Mouse (Mus musculus): Measurements from ENCODE around the gene Ralgapa1. TPM values are rescaled to one million over a fixed set of nuclear protein-coding genes. Genes with fewer than 3 reads are reported as not detected.
A peak's percentile ranks its signal among the peaks of the same experiment; 100 is the strongest.

Ralgapa1 gene
- polyA plus RNA-seq, 1 experiment from 2014 or later = 23.1 TPM

DNA sequence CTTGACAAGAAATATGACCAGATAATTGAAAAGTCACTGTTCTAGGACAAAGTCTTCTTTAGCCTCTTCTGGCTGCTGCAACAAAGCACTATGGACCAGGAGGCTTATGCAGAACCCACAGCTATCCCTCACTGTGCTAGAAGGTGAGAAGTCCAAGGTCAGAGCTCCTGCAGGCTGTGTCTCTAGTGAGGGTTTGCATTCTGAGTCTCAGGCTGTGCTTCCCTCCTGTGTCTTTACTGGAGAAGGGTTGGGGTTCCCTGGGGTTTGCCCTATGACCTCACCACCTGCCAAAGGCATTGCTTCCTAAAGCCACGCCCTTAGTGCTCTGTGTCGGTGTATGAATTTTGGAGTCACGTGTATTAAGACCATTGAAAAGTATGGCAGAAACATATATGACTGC is 252.5 kb downstream of the Ralgapa1 start:
- no peaks in the 10 kb centered on the region for H3K9me3 ChIP-seq (ENCODE audit: control insufficient read depth, low read length)
- H3K4me2 ChIP-seq (ENCODE audit: low read length) = no peak overlapping the region
- H3K9ac ChIP-seq (ENCODE audit: low read length) = no peak overlapping the region
- H3K4me1 ChIP-seq (ENCODE audit: control insufficient read depth in 2 of 2, insufficient read depth in 2 of 2, low read length in 2 of 2) = no peaks in the 10 kb centered on the region
- no peaks in the 10 kb centered on the region for H3K27me3 ChIP-seq (ENCODE audit: control insufficient read depth, insufficient read depth, low read length)
- no peak overlapping the region for H3K4me3 ChIP-seq (ENCODE audit: control insufficient read depth in 1 of 2, insufficient read depth in 1 of 2, low read depth in 1 of 2, low read length in 2 of 2)
- no peaks in the 10 kb centered on the region for H3K36me3 ChIP-seq (ENCODE audit: control insufficient read depth, insufficient read depth, low read length)
- no peak overlapping the region for H3K27ac ChIP-seq (replicated peaks in 1 of 2; ENCODE audit: control insufficient read depth in 1 of 2, insufficient read depth in 1 of 2, low read depth in 2 of 2, low read length in 2 of 2)
- ATAC-seq (ENCODE audit: insufficient number of reproducible peaks, insufficient read depth, low FRiP score, low read depth) = no peak
- WGBS = 80% methylated on average over 3 of the region's 3 CpGs

DNA sequence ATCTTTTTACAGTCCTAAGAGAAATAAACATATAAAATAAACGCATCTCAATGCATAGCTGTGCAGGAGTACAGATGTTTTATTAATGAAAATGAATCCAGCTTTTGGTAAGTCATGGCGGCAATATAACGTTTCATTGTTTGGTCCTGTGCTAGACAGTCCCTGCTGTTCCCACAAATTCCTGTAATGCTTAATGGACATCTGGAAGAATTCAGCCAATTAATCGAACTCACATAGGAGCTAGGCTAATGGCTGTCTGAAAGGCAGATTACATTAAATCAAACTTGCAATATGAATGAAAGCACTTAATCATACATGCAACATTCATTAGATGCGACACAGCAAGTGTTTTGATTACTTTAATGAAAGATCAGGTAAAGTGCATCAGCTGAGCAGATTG is 254.1 kb downstream of the Ralgapa1 start:
- Histone ChIP-seq H3K27ac (replicated peaks in 1 of 2; ENCODE audit: control insufficient read depth in 1 of 2, insufficient read depth in 1 of 2, low read depth in 2 of 2, low read length in 2 of 2) (no peak overlapping the region), H3K4me1 (ENCODE audit: control insufficient read depth in 2 of 2, insufficient read depth in 2 of 2, low read length in 2 of 2) (no peaks in the 10 kb centered on the region), H3K4me3 (ENCODE audit: control insufficient read depth in 1 of 2, insufficient read depth in 1 of 2, low read depth in 1 of 2, low read length in 2 of 2) (no peak overlapping the region), H3K36me3 (ENCODE audit: control insufficient read depth, insufficient read depth, low read length) (no peaks in the 10 kb centered on the region), H3K9ac (ENCODE audit: low read length) (no peak overlapping the region), H3K9me3 (ENCODE audit: control insufficient read depth, low read length) (no peaks in the 10 kb centered on the region), H3K4me2 (ENCODE audit: low read length) (no peak overlapping the region), H3K27me3 (ENCODE audit: control insufficient read depth, insufficient read depth, low read length) (no peaks in the 10 kb centered on the region)
- no peak for ATAC-seq (ENCODE audit: insufficient number of reproducible peaks, insufficient read depth, low FRiP score, low read depth)
- WGBS = 85% methylated on average over 5 of the region's 5 CpGs

DNA sequence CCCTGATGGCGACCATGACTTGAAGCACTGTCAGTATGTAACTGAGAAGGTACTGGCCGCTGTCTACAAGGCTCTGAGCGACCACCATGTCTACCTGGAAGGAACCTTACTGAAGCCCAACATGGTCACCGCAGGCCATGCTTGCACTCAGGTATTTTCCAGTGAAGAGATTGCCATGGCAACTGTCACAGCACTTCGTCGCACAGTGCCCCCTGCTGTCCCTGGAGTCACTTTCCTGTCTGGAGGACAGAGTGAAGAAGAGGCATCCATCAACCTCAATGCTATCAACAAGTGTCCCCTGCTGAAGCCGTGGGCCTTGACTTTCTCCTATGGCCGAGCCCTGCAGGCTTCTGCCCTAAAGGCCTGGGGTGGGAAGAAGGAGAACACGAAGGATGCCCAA is 255.1 kb downstream of the Ralgapa1 start:
- Histone ChIP-seq H3K4me1 (ENCODE audit: control insufficient read depth in 2 of 2, insufficient read depth in 2 of 2, low read length in 2 of 2) (no peaks in the 10 kb centered on the region), H3K27ac (replicated peaks in 1 of 2; ENCODE audit: control insufficient read depth in 1 of 2, insufficient read depth in 1 of 2, low read depth in 2 of 2, low read length in 2 of 2) (no peak overlapping the region), H3K36me3 (ENCODE audit: control insufficient read depth, insufficient read depth, low read length) (no peaks in the 10 kb centered on the region), H3K4me2 (ENCODE audit: low read length) (no peak overlapping the region), H3K9ac (ENCODE audit: low read length) (no peak overlapping the region), H3K4me3 (ENCODE audit: control insufficient read depth in 1 of 2, insufficient read depth in 1 of 2, low read depth in 1 of 2, low read length in 2 of 2) (no peak overlapping the region), H3K9me3 (ENCODE audit: control insufficient read depth, low read length) (no peaks in the 10 kb centered on the region), H3K27me3 (ENCODE audit: control insufficient read depth, insufficient read depth, low read length) (no peaks in the 10 kb centered on the region)
- WGBS = 67% methylated on average over 9 of the region's 9 CpGs
- ATAC-seq (ENCODE audit: insufficient number of reproducible peaks, insufficient read depth, low FRiP score, low read depth) = no peak

DNA sequence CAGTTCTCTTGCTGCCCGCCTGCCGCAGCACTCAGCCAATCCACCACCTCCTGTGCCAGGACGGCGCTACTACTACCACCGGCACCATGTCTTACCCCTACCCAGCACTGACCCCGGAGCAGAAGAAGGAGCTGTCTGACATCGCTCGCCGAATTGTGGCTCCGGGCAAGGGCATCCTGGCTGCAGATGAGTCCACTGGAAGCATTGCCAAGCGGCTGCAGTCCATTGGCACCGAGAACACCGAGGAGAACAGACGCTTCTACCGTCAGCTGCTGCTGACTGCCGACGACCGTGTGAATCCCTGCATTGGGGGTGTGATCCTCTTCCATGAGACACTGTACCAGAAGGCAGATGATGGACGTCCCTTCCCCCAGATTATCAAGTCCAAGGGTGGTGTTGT is 255.8 kb downstream of the Ralgapa1 start, which contains the start of gene Aldoart2:
Aldoart2 (plus strand) TSS at position 34 of the 400 bp plus-strand sequence.
- Histone ChIP-seq H3K4me2 (ENCODE audit: low read length) (no peak within 1 kb of the TSS), H3K4me1 (ENCODE audit: control insufficient read depth in 2 of 2, insufficient read depth in 2 of 2, low read length in 2 of 2) (no peaks in the 10 kb centered on the region; a peak in 1 of 4 replicates), H3K36me3 (ENCODE audit: control insufficient read depth, insufficient read depth, low read length) (no peaks in the 10 kb centered on the region), H3K9me3 (ENCODE audit: control insufficient read depth, low read length) (no peaks in the 10 kb centered on the region), H3K27me3 (ENCODE audit: control insufficient read depth, insufficient read depth, low read length) (no peaks in the 10 kb centered on the region), H3K27ac (replicated peaks in 1 of 2; ENCODE audit: control insufficient read depth in 1 of 2, insufficient read depth in 1 of 2, low read depth in 2 of 2, low read length in 2 of 2) (no peak within 1 kb of the TSS), H3K9ac (ENCODE audit: low read length) (no peak within 1 kb of the TSS), H3K4me3 (ENCODE audit: control insufficient read depth in 1 of 2, insufficient read depth in 1 of 2, low read depth in 1 of 2, low read length in 2 of 2) (no peak within 1 kb of the TSS)
- ATAC-seq (ENCODE audit: insufficient number of reproducible peaks, insufficient read depth, low FRiP score, low read depth) = no peak
- WGBS = 94% methylated on average over 19 of the region's 19 CpGs

DNA sequence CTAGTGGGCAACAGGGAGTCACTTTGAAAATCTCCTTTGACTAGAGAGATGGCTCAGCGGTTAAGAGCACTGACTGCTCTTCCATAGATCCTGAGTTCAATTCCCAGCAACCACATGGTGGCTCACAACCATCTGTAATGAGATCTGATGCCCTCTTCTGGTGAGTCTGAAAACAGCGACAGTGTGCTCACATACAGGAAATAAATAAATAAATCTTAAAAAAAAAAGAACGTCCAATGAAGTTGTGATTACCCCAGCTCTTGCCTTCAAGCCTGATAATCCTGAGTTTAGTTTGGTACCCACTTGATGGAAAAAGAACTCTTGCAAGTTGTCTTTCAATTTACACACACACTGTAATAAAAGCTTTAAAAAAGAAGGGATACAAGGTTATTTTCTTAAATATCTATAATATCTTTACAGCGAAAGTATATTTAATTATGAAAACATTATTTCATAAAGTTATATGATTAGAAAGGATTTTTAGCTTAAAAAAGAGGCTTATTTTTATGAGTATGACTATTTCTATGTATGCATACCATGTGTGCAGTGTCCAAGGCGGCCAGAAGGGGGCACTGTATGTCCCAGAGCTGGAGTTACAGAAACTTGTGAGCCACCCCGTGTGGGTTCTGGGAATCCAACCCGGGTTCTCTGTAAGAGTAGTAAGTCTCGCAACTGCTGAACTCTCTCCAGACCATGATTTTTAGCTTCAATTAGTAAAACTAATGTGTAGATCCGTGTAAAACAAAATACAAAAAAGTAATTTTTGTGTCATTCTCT is 256.6 kb downstream of the Ralgapa1 start:
- H3K27me3 ChIP-seq (ENCODE audit: control insufficient read depth, insufficient read depth, low read length) = no peaks in the 10 kb centered on the region
- H3K4me1 ChIP-seq (ENCODE audit: control insufficient read depth in 2 of 2, insufficient read depth in 2 of 2, low read length in 2 of 2) = no peaks in the 10 kb centered on the region; a peak in 1 of 4 replicates
- 80% methylated on average over 9 of the region's 9 CpGs for WGBS
- no peak overlapping the region for H3K9ac ChIP-seq (ENCODE audit: low read length)
- no peaks in the 10 kb centered on the region for H3K9me3 ChIP-seq (ENCODE audit: control insufficient read depth, low read length)
- no peak overlapping the region for H3K27ac ChIP-seq (replicated peaks in 1 of 2; ENCODE audit: control insufficient read depth in 1 of 2, insufficient read depth in 1 of 2, low read depth in 2 of 2, low read length in 2 of 2)
- no peak overlapping the region for H3K4me3 ChIP-seq (ENCODE audit: control insufficient read depth in 1 of 2, insufficient read depth in 1 of 2, low read depth in 1 of 2, low read length in 2 of 2)
- H3K4me2 ChIP-seq (ENCODE audit: low read length) = no peak overlapping the region
- ATAC-seq (ENCODE audit: insufficient number of reproducible peaks, insufficient read depth, low FRiP score, low read depth) = no peak
- no peaks in the 10 kb centered on the region for H3K36me3 ChIP-seq (ENCODE audit: control insufficient read depth, insufficient read depth, low read length)

DNA sequence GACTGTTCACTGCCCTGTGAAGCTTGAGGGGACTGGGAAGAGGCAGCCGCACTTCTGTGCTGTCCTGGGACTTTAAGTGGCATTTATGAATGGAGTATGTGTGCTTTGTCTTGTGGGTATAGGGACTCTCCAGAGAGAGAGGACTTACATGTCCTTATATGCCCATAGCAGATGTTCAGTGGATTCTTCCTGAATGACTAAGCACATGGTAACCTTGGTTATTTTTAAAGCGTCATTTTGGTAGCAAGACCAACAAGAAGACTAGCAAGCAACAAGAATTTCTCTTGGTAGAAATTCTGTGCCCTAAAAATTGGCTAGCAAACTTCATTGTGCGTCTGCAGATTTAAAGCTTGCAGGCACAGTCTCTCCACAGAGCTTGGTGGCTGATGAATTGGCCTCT is 257.2 kb downstream of the Ralgapa1 start:
- H3K9me3 ChIP-seq (ENCODE audit: control insufficient read depth, low read length) = no peaks in the 10 kb centered on the region
- no peak overlapping the region for H3K4me3 ChIP-seq (ENCODE audit: control insufficient read depth in 1 of 2, insufficient read depth in 1 of 2, low read depth in 1 of 2, low read length in 2 of 2)
- H3K27me3 ChIP-seq (ENCODE audit: control insufficient read depth, insufficient read depth, low read length) = no peaks in the 10 kb centered on the region
- no peak overlapping the region for H3K27ac ChIP-seq (replicated peaks in 1 of 2; ENCODE audit: control insufficient read depth in 1 of 2, insufficient read depth in 1 of 2, low read depth in 2 of 2, low read length in 2 of 2)
- H3K36me3 ChIP-seq (ENCODE audit: control insufficient read depth, insufficient read depth, low read length) = no peaks in the 10 kb centered on the region
- H3K4me1 ChIP-seq (ENCODE audit: control insufficient read depth in 2 of 2, insufficient read depth in 2 of 2, low read length in 2 of 2) = no peaks in the 10 kb centered on the region; a peak in 1 of 4 replicates
- ATAC-seq (ENCODE audit: insufficient number of reproducible peaks, insufficient read depth, low FRiP score, low read depth) = no peak
- H3K4me2 ChIP-seq (ENCODE audit: low read length) = no peak overlapping the region
- WGBS = 78% methylated on average over 3 of the region's 3 CpGs
- H3K9ac ChIP-seq (ENCODE audit: low read length) = no peak overlapping the region

DNA sequence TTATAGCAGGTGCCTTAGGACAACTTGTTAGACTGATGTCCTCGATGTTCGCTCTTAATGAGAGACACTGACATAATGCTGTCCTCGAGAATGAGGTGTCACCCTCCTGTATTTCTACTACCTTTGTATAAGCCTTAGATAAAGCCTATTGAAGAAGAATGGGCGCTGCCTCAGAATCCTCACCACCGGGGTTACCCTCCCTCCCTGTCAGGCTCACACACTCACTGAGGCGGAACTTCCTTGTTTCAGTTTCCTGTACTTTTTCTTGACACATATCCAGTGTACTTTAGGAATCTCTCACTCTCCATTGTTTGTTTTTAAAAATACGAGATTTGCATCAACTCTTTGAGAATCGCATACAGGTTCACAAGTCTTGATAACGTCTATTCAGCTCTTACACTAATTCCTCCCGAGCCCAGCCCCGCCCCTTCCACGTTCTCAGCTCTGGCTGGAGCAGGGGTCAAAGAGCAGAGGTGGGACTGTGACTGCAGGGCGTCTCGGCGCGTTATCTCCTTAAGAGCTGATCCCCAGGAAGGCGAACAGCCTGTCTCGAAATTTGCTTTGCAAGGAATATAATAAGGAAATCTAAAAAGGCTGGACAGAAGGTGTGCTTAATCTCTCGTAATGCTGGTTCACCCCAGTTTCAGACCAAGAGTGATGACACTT is 260.8 kb downstream of the Ralgapa1 start:
- H3K9ac ChIP-seq (ENCODE audit: low read length) = peak overlapping the region; percentile 68
- ATAC-seq (ENCODE audit: insufficient number of reproducible peaks, insufficient read depth, low FRiP score, low read depth) = no peak
- peak overlapping the region; percentile 77 for H3K4me2 ChIP-seq (ENCODE audit: low read length)
- H3K27ac ChIP-seq (replicated peaks in 1 of 2; ENCODE audit: control insufficient read depth in 1 of 2, insufficient read depth in 1 of 2, low read depth in 2 of 2, low read length in 2 of 2) = no peak overlapping the region
- peak overlapping the region; percentile 45 to 46 for H3K4me3 ChIP-seq (ENCODE audit: control insufficient read depth in 1 of 2, insufficient read depth in 1 of 2, low read depth in 1 of 2, low read length in 2 of 2)
- H3K9me3 ChIP-seq (ENCODE audit: control insufficient read depth, low read length) = no peaks in the 10 kb centered on the region
- no peaks in the 10 kb centered on the region for H3K27me3 ChIP-seq (ENCODE audit: control insufficient read depth, insufficient read depth, low read length)
- H3K36me3 ChIP-seq (ENCODE audit: control insufficient read depth, insufficient read depth, low read length) = no peaks in the 10 kb centered on the region
- H3K4me1 ChIP-seq (ENCODE audit: control insufficient read depth in 2 of 2, insufficient read depth in 2 of 2, low read length in 2 of 2) = no peaks in the 10 kb centered on the region; a peak in 1 of 4 replicates
- 16% methylated on average over 19 of the region's 19 CpGs for WGBS
